Mouse (Mus musculus) spleen, adult 2 months (tissue): ENCODE measurements at regions not wholly inside any gene's neighbourhood (a gene's known extent, or its start where the extent isn't known, plus 50 kb on each side); places are given as distances from the start of the nearest gene placed in this dataset.

Source experiments
- DNase-seq, 2 experiments: peaks; one replicate each; pipeline versions ENCODE4 v3.0.0 to v3.0.0-alpha.2; 2012 to 2021; ENCODE audit warnings: low spot score in 2 of 2, low read depth in 1 of 2
- H3K27ac ChIP-seq: fragments of 200-500 bp; 2 replicates; pipeline ENCODE4 v1.5.1; 2012; ENCODE audit warnings: low read length, inconsistent platforms; ENCODE audit not compliant: insufficient read depth
- H3K27me3 ChIP-seq: fragments of 200-500 bp; 2 replicates; pipeline ENCODE4 v1.6.1; 2012; ENCODE audit warnings: mild to moderate bottlenecking, moderate library complexity, low read length, inconsistent platforms; ENCODE audit not compliant: control insufficient read depth, insufficient read depth
- H3K36me3 ChIP-seq: fragments of 200-500 bp; 2 replicates; pipeline ENCODE4 v1.6.1; 2012; ENCODE audit warnings: mild to moderate bottlenecking, low read length, inconsistent platforms; ENCODE audit not compliant: control insufficient read depth, insufficient read depth
- H3K4me1 ChIP-seq: fragments of 200-500 bp; 2 replicates; pipeline ENCODE4 v1.6.1; 2011; ENCODE audit warnings: inconsistent platforms; ENCODE audit not compliant: control insufficient read depth, insufficient read depth, insufficient read length
- H3K4me3 ChIP-seq: fragments of 200-500 bp; 2 replicates; pipeline ENCODE4 v1.5.1; 2011; ENCODE audit warnings: mild to moderate bottlenecking, inconsistent platforms; ENCODE audit not compliant: insufficient read depth, insufficient read length; ENCODE audit errors: extremely low read depth
- CTCF ChIP-seq: fragments of 200-500 bp; IDR thresholded peaks from 2 replicates; pipeline ENCODE4 v1.5.1; 2011; ENCODE audit warnings: mild to moderate bottlenecking, inconsistent platforms; ENCODE audit not compliant: insufficient read depth, insufficient read length, insufficient replicate concordance; ENCODE audit errors: extremely low read depth
- POLR2A ChIP-seq: fragments of 200-500 bp; IDR thresholded peaks from 2 replicates; pipeline ENCODE4 v1.6.1; 2011; ENCODE audit warnings: low read depth, low read length, inconsistent platforms
- WGBS: fragments of 180-500 bp; shearing (Covaris S2); methylation state at CpG from one replicate; pipeline ENCODE4 v1.1.7; 2018; 5-methylcytosine and 5-hydroxymethylcytosine counted together

GRCm38 (mm10) chr2:128373363-128374252 is 217.4 kb upstream of the Spdye4c start:
- peak; percentile 65 to 78 for DNase-seq
- Histone ChIP-seq H3K27me3 (no peaks in the 10 kb centered on the region), H3K4me3 (no peak overlapping the region), H3K27ac (peak overlapping the region; percentile 65), H3K4me1 (peaks cover 26% of the 10 kb centered on the region), H3K36me3 (no peaks in the 10 kb centered on the region)
- TF ChIP-seq CTCF (no peak), POLR2A (no peak)
- 35% methylated on average over 12 of the region's 12 CpGs for WGBS

- H3K27ac ChIP-seq: peak overlapping the region; percentile 65
- 73% methylated on average over 2 of the region's 2 CpGs for WGBS
These were observed 216.8 kb upstream of the Spdye4c start for GRCm38 (mm10) chr2:128374253-128374566.

GRCm38 (mm10) chr2:128374926-128375325 is 216.1 kb upstream of the Spdye4c start:
- Histone ChIP-seq H3K4me3 (no peak overlapping the region), H3K36me3 (no peaks in the 10 kb centered on the region), H3K4me1 (peaks cover 26% of the 10 kb centered on the region), H3K27me3 (no peaks in the 10 kb centered on the region), H3K27ac (no peak overlapping the region)
- WGBS: 93% methylated on average over 5 of the region's 5 CpGs
- TF ChIP-seq CTCF (no peak), POLR2A (no peak)
- no peak for DNase-seq

More at GRCm38 (mm10) chr2:128374253-128374566, 216.8 kb upstream of the Spdye4c start:
- TF ChIP-seq POLR2A: no peak
- no peak for TF ChIP-seq CTCF
- Histone ChIP-seq H3K27me3 (no peaks in the 10 kb centered on the region), H3K4me1 (peaks cover 26% of the 10 kb centered on the region), H3K36me3 (no peaks in the 10 kb centered on the region), H3K4me3 (no peak overlapping the region)
- no peak for DNase-seq

- Histone ChIP-seq H3K4me3 (no peak overlapping the region), H3K27me3 (no peaks in the 10 kb centered on the region), H3K36me3 (no peaks in the 10 kb centered on the region), H3K4me1 (peaks cover 26% of the 10 kb centered on the region), H3K27ac (peak overlapping the region; percentile 8; the same call in 1 of the 2 replicates)
- no peak for TF ChIP-seq POLR2A
- TF ChIP-seq CTCF: no peak
- no peak for DNase-seq
- 74% methylated on average over 3 of the region's 3 CpGs for WGBS
These were observed 215.2 kb upstream of the Spdye4c start for GRCm38 (mm10) chr2:128375827-128376226.

- Histone ChIP-seq H3K4me3 (no peak overlapping the region), H3K27me3 (no peaks in the 10 kb centered on the region), H3K27ac (peak overlapping the region; percentile 45; the same call in 1 of the 2 replicates), H3K36me3 (no peaks in the 10 kb centered on the region), H3K4me1 (peaks cover 30% of the 10 kb centered on the region)
- 73% methylated on average over 6 of the region's 6 CpGs for WGBS
- TF ChIP-seq CTCF: no peak
- no peak for TF ChIP-seq POLR2A
- no peak for DNase-seq
These were observed 213.8 kb upstream of the Spdye4c start for GRCm38 (mm10) chr2:128377176-128377575.

- TF ChIP-seq POLR2A (no peak), CTCF (no peak)
- Histone ChIP-seq H3K4me3 (no peak overlapping the region), H3K36me3 (no peaks in the 10 kb centered on the region), H3K27ac (peak overlapping the region; percentile 7; the same call in 1 of the 2 replicates), H3K4me1 (peaks cover 27% of the 10 kb centered on the region), H3K27me3 (no peaks in the 10 kb centered on the region)
- DNase-seq: no peak
- WGBS: 72% methylated on average over 10 of the region's 10 CpGs
These were observed 213.3 kb upstream of the Spdye4c start for GRCm38 (mm10) chr2:128377680-128378079.

- no peaks in the 10 kb centered on the region for H3K36me3 ChIP-seq
- peaks cover 20% of the 10 kb centered on the region for H3K4me1 ChIP-seq
- no peak for TF ChIP-seq CTCF
- no peak for TF ChIP-seq POLR2A
- DNase-seq: no peak
- WGBS: 70% methylated on average over 7 of the region's 7 CpGs
- H3K27ac ChIP-seq: no peak overlapping the region
- H3K27me3 ChIP-seq: no peaks in the 10 kb centered on the region
- no peak overlapping the region for H3K4me3 ChIP-seq
These were observed 212.6 kb upstream of the Spdye4c start for GRCm38 (mm10) chr2:128378456-128378855.
